Mouse (Mus musculus): ENCODE data around the gene Plscr2.

DNA sequence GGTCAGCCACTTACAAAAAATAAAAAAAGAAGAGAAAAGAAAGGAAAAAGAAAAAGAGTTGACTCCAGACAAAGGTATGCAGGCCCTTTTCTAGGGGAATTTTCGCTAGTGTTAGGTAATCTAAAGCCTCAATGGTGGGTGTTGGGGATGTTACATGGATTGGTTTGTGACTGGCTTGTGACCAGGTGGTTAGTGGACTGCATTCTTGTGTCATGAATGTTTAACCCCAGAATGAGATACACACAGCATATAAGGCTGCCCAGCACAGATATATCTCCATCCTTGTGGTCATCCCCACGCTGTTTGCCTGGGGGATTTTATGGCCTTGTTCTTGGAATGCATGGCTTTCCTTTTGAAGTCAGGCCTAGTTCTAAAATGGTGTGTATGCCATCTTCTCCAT lies 2.1 kb upstream of the Plscr2 start:
- TF ChIP-seq CTCF (IDR thresholded peaks at IDR 0.05; ENCODE audit: low read depth) (no peak), EP300 (IDR thresholded peaks at IDR 0.05; ENCODE audit: low read depth) (no peak)
